Mouse (Mus musculus) liver, adult 2 months (tissue): ENCODE data around the gene Znhit2.

Experiments used
- CTCF ChIP-seq: fragments of 200-500 bp; IDR thresholded peaks from 2 replicates; pipeline ENCODE4 v1.5.1; 2011; ENCODE audit warnings: low read depth, low read length, control low read depth
- POLR2A ChIP-seq: fragments of 200-500 bp; IDR thresholded peaks from 2 replicates; pipeline ENCODE4 v1.6.1; 2011; ENCODE audit warnings: low read length, control low read depth; ENCODE audit not compliant: insufficient read depth; ENCODE audit errors: extremely low read depth

GRCm38 (mm10) chr19:6038326-6038725, 22.7 kb upstream of the Znhit2 start:
- TF ChIP-seq POLR2A, result no peak
- TF ChIP-seq CTCF, result no peak
